Mouse (Mus musculus) CH12.LX (cell line): ENCODE data around the gene Trappc13.

Experiments
- CHD1 ChIP-seq: IDR thresholded peaks from 2 replicates; pipeline ENCODE4 v1.6.1; 2012; ENCODE audit warnings: low read depth, low read length, improper control_type of control experiment, inconsistent platforms
- CTCF ChIP-seq, 2 experiments: IDR thresholded peaks in 1 of 2; conservative IDR thresholded peaks in 1 of 2; 2 replicates each; pipeline ENCODE4 v1.5.1; 2011 to 2012; ENCODE audit warnings: low read depth in 2 of 2, low read length in 2 of 2, improper control_type of control experiment in 1 of 2, inconsistent platforms in 1 of 2, mild to moderate bottlenecking in 1 of 2, moderate library complexity in 1 of 2
- EP300 ChIP-seq: IDR thresholded peaks from 2 replicates; pipeline ENCODE4 v1.6.1; 2011; ENCODE audit warnings: low read length, improper control_type of control experiment
- HCFC1 ChIP-seq: IDR thresholded peaks from 2 replicates; pipeline ENCODE4 v1.6.1; 2012; ENCODE audit warnings: low read depth, mild to moderate bottlenecking, inconsistent platforms, low read length, improper control_type of control experiment
- JUN ChIP-seq: IDR thresholded peaks from 2 replicates; pipeline ENCODE4 v1.6.1; 2011; ENCODE audit warnings: low read depth, mild to moderate bottlenecking, low read length, improper control_type of control experiment, moderate library complexity; ENCODE audit not compliant: insufficient read depth
- MAX ChIP-seq: IDR thresholded peaks from 2 replicates; pipeline ENCODE4 v1.6.1; 2011; ENCODE audit warnings: low read length, improper control_type of control experiment
- PAX5 ChIP-seq: IDR thresholded peaks from 2 replicates; pipeline ENCODE4 v1.6.1; 2012; ENCODE audit warnings: low read length, inconsistent platforms, mixed read lengths
- POLR2A ChIP-seq: IDR thresholded peaks from 2 replicates; pipeline ENCODE4 v1.6.1; 2011; ENCODE audit warnings: low read depth, mild to moderate bottlenecking, improper control_type of control experiment, low read length
- TBP ChIP-seq: conservative IDR thresholded peaks from 2 replicates; pipeline ENCODE4 v1.6.1; 2011; ENCODE audit warnings: low read depth, low read length, improper control_type of control experiment
- USF1 ChIP-seq: IDR thresholded peaks from 2 replicates; pipeline ENCODE4 v1.6.1; 2014; ENCODE audit warnings: low read depth, mild to moderate bottlenecking, inconsistent platforms, low read length, improper control_type of control experiment
- ZC3H11A ChIP-seq: IDR thresholded peaks from 2 replicates; pipeline ENCODE4 v1.6.1; 2012; ENCODE audit warnings: low read depth, mild to moderate bottlenecking, inconsistent platforms, low read length, improper control_type of control experiment

- no peak for TF ChIP-seq CTCF (conservative IDR thresholded peaks at IDR 0.05 in 1 of 2, IDR thresholded peaks at IDR 0.05 in 1 of 2; ENCODE audit: low read depth in 2 of 2, low read length in 2 of 2)
- TF ChIP-seq CHD1, result no peak
- TF ChIP-seq EP300, result no peak
- TF ChIP-seq POLR2A, result no peak
- no peak for TF ChIP-seq HCFC1
- no peak for TF ChIP-seq USF1
- TF ChIP-seq PAX5, result no peak
- TF ChIP-seq ZC3H11A, result no peak
- TF ChIP-seq JUN, result no peak
- no peak for TF ChIP-seq TBP
- no peak for TF ChIP-seq MAX
Measured at GRCm38 (mm10) chr13:104100416-104100815, 77.9 kb downstream of the Trappc13 start.
